Mouse (Mus musculus): ENCODE measurements around the gene Secisbp2. TPM values are rescaled to one million over a fixed set of nuclear protein-coding genes. Genes with fewer than 3 reads are reported as not detected.

Gene Secisbp2
- total and polyA plus RNA-seq, 3 experiments: 11.1 to 15.3 (median 11.5) TPM

GRCm38 (mm10) chr13:51681634-51682033 lies 30.1 kb downstream of the Secisbp2 start:
- no peak overlapping the region for H3K9ac ChIP-seq (ENCODE audit: low read depth, low read length)
- TF ChIP-seq EP300 (IDR thresholded peaks at IDR 0.05; ENCODE audit: insufficient read depth, low read depth, low read length): no peak
- TF ChIP-seq POLR2A (IDR thresholded peaks at IDR 0.05; ENCODE audit: insufficient read depth, low read depth, low read length): no peak
- no peak for TF ChIP-seq CTCF (IDR thresholded peaks at IDR 0.05)
- no peaks in the 10 kb centered on the region for H3K4me1 ChIP-seq (ENCODE audit: control insufficient read depth, insufficient read depth, low read length)
- H3K27ac ChIP-seq: no peak overlapping the region
- DNase-seq: no peak
- 94% methylated on average over 8 of the region's 8 CpGs for WGBS
- H3K4me3 ChIP-seq: no peak overlapping the region
- no peaks in the 10 kb centered on the region for H3K79me2 ChIP-seq (replicated peaks; ENCODE audit: control insufficient read depth, insufficient read depth, low read length)
- no peaks in the 10 kb centered on the region for H3K36me3 ChIP-seq (ENCODE audit: control insufficient read depth, insufficient read depth, low read length)
- intact Hi-C loops (cut with DNase I): no loop called here
- H3K27me3 ChIP-seq (ENCODE audit: control insufficient read depth, insufficient read depth, low read length): no peaks in the 10 kb centered on the region

- Histone ChIP-seq H3K79me2 (replicated peaks; ENCODE audit: control insufficient read depth, insufficient read depth, low read length) (no peaks in the 10 kb centered on the region), H3K4me3 (no peak overlapping the region), H3K9ac (ENCODE audit: low read depth, low read length) (no peak overlapping the region), H3K36me3 (ENCODE audit: control insufficient read depth, insufficient read depth, low read length) (no peaks in the 10 kb centered on the region), H3K27ac (no peak overlapping the region), H3K4me1 (ENCODE audit: control insufficient read depth, insufficient read depth, low read length) (no peaks in the 10 kb centered on the region), H3K27me3 (ENCODE audit: control insufficient read depth, insufficient read depth, low read length) (no peaks in the 10 kb centered on the region)
- TF ChIP-seq POLR2A (IDR thresholded peaks at IDR 0.05; ENCODE audit: insufficient read depth, low read depth, low read length) (no peak), EP300 (IDR thresholded peaks at IDR 0.05; ENCODE audit: insufficient read depth, low read depth, low read length) (no peak), CTCF (IDR thresholded peaks at IDR 0.05) (no peak)
- intact Hi-C loops (cut with DNase I): no loop called here
- 81% methylated on average over 7 of the region's 7 CpGs for WGBS
- DNase-seq: no peak
These were observed 33.9 kb downstream of the Secisbp2 start for GRCm38 (mm10) chr13:51685290-51685966.

GRCm38 (mm10) chr13:51686966-51687365 lies 35.5 kb downstream of the Secisbp2 start:
- H3K4me3 ChIP-seq: no peak overlapping the region
- 94% methylated on average over 5 of the region's 5 CpGs for WGBS
- TF ChIP-seq EP300 (IDR thresholded peaks at IDR 0.05; ENCODE audit: insufficient read depth, low read depth, low read length) (no peak), POLR2A (IDR thresholded peaks at IDR 0.05; ENCODE audit: insufficient read depth, low read depth, low read length) (no peak), CTCF (IDR thresholded peaks at IDR 0.05) (no peak)
- no peaks in the 10 kb centered on the region for H3K79me2 ChIP-seq (replicated peaks; ENCODE audit: control insufficient read depth, insufficient read depth, low read length)
- H3K4me1 ChIP-seq (ENCODE audit: control insufficient read depth, insufficient read depth, low read length): no peaks in the 10 kb centered on the region
- intact Hi-C loops (cut with DNase I): no loop called here
- no peaks in the 10 kb centered on the region for H3K36me3 ChIP-seq (ENCODE audit: control insufficient read depth, insufficient read depth, low read length)
- no peak for DNase-seq
- H3K9ac ChIP-seq (ENCODE audit: low read depth, low read length): no peak overlapping the region
- H3K27ac ChIP-seq: no peak overlapping the region
- H3K27me3 ChIP-seq (ENCODE audit: control insufficient read depth, insufficient read depth, low read length): no peaks in the 10 kb centered on the region

GRCm38 (mm10) chr13:51688688-51689087 lies 37.2 kb downstream of the Secisbp2 start:
- 55% methylated on average over 3 of the region's 3 CpGs for WGBS
- no peak overlapping the region for H3K27ac ChIP-seq

GRCm38 (mm10) chr13:51696481-51696880 lies 45.0 kb downstream of the Secisbp2 start:
- H3K4me3 ChIP-seq: no peak overlapping the region
- H3K27ac ChIP-seq: no peak overlapping the region
- H3K79me2 ChIP-seq (replicated peaks; ENCODE audit: control insufficient read depth, insufficient read depth, low read length): no peaks in the 10 kb centered on the region
- intact Hi-C loops (cut with DNase I): no loop called here
- TF ChIP-seq EP300 (IDR thresholded peaks at IDR 0.05; ENCODE audit: insufficient read depth, low read depth, low read length) (no peak), CTCF (IDR thresholded peaks at IDR 0.05) (no peak), POLR2A (IDR thresholded peaks at IDR 0.05; ENCODE audit: insufficient read depth, low read depth, low read length) (no peak)
- no peaks in the 10 kb centered on the region for H3K27me3 ChIP-seq (ENCODE audit: control insufficient read depth, insufficient read depth, low read length)
- H3K36me3 ChIP-seq (ENCODE audit: control insufficient read depth, insufficient read depth, low read length): no peaks in the 10 kb centered on the region
- no peak overlapping the region for H3K9ac ChIP-seq (ENCODE audit: low read depth, low read length)
- peaks cover 6% of the 10 kb centered on the region; the same call in 1 of the 2 replicates for H3K4me1 ChIP-seq (ENCODE audit: control insufficient read depth, insufficient read depth, low read length)
- DNase-seq: no peak

More at GRCm38 (mm10) chr13:51688688-51689087, 37.2 kb downstream of the Secisbp2 start:
- intact Hi-C loops (cut with DNase I): no loop called here
- H3K79me2 ChIP-seq (replicated peaks; ENCODE audit: control insufficient read depth, insufficient read depth, low read length): no peaks in the 10 kb centered on the region
- H3K36me3 ChIP-seq (ENCODE audit: control insufficient read depth, insufficient read depth, low read length): no peaks in the 10 kb centered on the region
- H3K4me1 ChIP-seq (ENCODE audit: control insufficient read depth, insufficient read depth, low read length): no peaks in the 10 kb centered on the region
- TF ChIP-seq CTCF (IDR thresholded peaks at IDR 0.05) (no peak), POLR2A (IDR thresholded peaks at IDR 0.05; ENCODE audit: insufficient read depth, low read depth, low read length) (no peak), EP300 (IDR thresholded peaks at IDR 0.05; ENCODE audit: insufficient read depth, low read depth, low read length) (no peak)
- DNase-seq: no peak
- no peak overlapping the region for H3K4me3 ChIP-seq
- no peaks in the 10 kb centered on the region for H3K27me3 ChIP-seq (ENCODE audit: control insufficient read depth, insufficient read depth, low read length)
- H3K9ac ChIP-seq (ENCODE audit: low read depth, low read length): no peak overlapping the region

- no peak overlapping the region for H3K27ac ChIP-seq
- H3K36me3 ChIP-seq (ENCODE audit: control insufficient read depth, insufficient read depth, low read length): no peaks in the 10 kb centered on the region
- no peak overlapping the region for H3K9ac ChIP-seq (ENCODE audit: low read depth, low read length)
- H3K4me1 ChIP-seq (ENCODE audit: control insufficient read depth, insufficient read depth, low read length): peaks cover 6% of the 10 kb centered on the region; the same call in 1 of the 2 replicates
- no peak overlapping the region for H3K4me3 ChIP-seq
- H3K79me2 ChIP-seq (replicated peaks; ENCODE audit: control insufficient read depth, insufficient read depth, low read length): no peaks in the 10 kb centered on the region
- H3K27me3 ChIP-seq (ENCODE audit: control insufficient read depth, insufficient read depth, low read length): no peaks in the 10 kb centered on the region
- WGBS: 32% methylated on average over 6 of the region's 6 CpGs
- no peak for DNase-seq
- TF ChIP-seq EP300 (IDR thresholded peaks at IDR 0.05; ENCODE audit: insufficient read depth, low read depth, low read length): no peak
- TF ChIP-seq POLR2A (IDR thresholded peaks at IDR 0.05; ENCODE audit: insufficient read depth, low read depth, low read length): no peak
- no peak for TF ChIP-seq CTCF (IDR thresholded peaks at IDR 0.05)
- intact Hi-C loops (cut with DNase I): no loop called here
These were observed 46.0 kb downstream of the Secisbp2 start for GRCm38 (mm10) chr13:51697455-51697854.

Data from heart, adult 2 months (tissue).